Mouse (Mus musculus) c-Kit-positive CD71-positive TER-119-negative erythroid progenitor cells, embryonic 14.5 days (primary cell): Measurements from ENCODE around the gene Gm29666.
"Not testable (repeated sequence)": the region's sequence is repeated elsewhere in the genome, so short reads cannot be mapped to it uniquely, and the experiment has no call there.

Experiments
- DNase-seq: peaks from one replicate; pipeline ENCODE4 v3.0.0-alpha.2; 2013; ENCODE audit warnings: low read depth

Gm29666 gene

GRCm38 (mm10) chr15:84903843-84904385 is 15.9 kb downstream of the Gm29666 start:
- no peak for DNase-seq

GRCm38 (mm10) chr15:84898077-84898476 is 21.8 kb downstream of the Gm29666 start:
- DNase-seq = no peak

DNA sequence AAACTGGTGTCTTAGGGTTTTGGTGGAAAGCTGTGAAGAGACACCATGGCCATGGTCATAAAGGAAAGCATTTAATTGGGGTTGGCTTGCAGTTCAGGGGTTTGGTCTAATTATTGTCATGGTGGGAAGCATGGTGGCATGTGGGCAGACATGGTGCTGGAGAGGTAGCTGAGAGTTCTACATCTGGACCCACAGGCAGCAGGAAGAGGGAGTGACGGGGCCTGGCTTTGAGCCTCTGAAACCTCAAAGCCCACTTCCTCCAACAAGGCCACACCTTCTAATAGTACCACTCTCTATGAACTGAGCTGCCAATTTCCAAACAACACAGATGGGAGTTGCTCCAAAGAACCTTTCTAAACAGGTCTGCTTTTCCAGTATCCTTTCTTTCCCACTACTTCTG is 23.2 kb downstream of the Gm29666 start:
- no peak for DNase-seq

- not testable (repeated sequence) for DNase-seq
These were observed 23.6 kb downstream of the Gm29666 start for GRCm38 (mm10) chr15:84896216-84896615.

DNA sequence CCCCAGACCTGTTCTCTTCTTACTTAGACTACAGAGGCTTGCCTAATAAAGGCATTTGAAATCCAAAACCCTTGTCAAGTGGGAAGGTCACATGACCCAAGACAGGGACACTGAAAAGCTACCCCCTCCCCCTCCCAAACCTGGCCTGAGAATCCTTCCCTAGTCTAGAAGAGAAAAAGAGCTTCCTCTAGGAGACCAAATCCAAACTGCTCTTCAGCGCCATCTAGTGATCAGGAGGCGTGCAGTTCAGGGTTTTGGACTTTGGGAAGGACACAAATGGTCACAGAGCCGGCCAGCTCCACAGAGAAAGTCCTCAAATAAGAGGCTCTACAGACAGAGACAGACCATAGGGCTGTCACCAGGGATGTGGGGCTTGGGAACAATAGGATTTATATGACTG is 28.2 kb downstream of the Gm29666 start:
- DNase-seq = peak; percentile 40

DNA sequence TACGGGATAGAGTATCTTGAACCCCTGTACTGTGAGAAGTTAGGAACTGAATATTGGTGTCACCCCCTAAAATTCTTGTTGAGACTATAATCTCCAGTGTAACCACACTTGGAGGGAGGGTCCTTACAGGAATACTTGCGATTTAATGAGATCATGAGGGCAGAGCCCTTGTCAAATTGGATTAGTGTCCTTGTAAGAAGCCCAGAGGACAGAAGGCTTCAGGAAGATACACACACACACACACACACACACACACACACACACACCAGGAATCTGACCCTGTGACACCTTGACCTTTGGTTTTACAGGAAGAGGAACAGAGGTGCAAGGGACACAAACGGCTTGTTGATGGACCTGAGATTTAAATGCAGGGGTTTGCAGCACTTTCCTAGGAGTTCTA is 28.6 kb downstream of the Gm29666 start:
- DNase-seq = no peak

DNA sequence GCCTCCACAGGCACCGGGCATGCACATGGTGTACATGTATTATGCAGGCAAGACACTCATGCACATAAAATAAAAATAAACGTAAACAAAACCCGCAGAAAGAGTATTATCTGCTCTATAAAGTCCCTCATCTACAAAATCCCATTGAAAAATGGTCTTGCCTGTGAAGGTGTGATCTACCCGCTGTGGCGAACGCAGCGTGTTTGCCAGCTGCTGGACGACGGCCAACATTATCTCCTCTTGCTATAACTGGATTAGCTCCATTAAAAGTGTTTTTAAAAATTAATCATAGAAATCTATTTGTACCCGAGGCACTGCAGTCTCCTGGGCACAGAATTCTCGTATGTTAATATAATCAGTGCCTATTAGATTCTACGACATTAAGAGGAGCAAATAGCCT is 31.8 kb downstream of the Gm29666 start:
- DNase-seq = no peak

DNA sequence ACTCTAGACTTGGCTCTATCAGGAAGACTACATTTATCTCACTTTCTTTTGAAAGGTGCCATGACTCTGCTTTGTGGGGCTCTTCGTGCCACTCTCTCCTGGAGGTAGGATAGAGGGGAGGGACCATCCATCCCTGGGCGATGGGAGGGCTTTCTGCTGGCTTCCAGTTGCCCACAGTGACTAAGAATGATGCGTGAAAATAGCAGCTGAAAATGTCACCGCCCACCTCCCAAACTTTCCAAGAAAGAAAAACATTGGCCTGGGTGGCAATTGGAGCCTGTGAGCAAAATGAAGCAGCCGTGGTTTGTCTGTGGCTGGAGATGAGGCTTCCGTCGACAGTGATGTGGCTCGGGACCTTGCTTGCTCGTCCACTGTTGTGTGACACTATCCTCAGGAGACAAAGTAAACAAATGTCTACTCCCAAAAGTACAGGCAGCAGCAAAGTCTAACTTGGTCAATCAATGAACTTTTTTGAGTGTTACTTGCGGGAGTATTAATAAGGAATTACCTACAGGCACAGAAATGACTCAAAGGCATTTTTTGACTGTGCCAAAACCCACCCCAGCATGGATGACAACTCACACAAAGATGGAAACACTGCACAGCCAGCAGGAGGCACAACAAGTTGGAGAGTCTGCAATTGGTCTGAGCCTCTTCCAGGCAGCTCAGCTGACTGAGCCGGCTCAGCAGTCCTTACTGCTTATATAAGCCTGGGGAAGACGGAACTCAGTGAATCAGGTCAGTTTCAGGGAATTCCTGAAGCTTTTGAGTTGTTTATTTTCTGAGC is 42.6 kb downstream of the Gm29666 start:
- no peak for DNase-seq

- no peak for DNase-seq
These were observed 46.0 kb downstream of the Gm29666 start for GRCm38 (mm10) chr15:84873867-84874266.

DNA sequence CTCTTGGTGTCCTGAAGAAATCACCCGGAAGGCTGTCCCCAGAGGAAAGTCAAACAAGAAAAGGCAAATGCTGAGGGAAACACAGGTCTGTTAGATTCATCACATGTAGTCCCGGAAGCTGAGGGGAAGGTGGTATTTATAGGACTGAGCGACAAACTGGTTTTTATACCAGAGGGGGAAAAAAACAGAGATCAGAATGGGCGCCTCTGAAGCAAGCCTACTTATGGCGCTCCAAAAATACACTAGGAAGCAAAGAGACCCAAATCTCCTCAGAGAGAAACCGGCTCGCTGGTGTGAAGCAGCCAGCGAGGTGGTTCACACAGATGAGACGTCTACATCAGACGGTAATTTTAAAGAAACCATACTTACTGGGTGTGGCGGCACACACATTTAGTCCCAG is 46.8 kb downstream of the Gm29666 start:
- no peak for DNase-seq

DNA sequence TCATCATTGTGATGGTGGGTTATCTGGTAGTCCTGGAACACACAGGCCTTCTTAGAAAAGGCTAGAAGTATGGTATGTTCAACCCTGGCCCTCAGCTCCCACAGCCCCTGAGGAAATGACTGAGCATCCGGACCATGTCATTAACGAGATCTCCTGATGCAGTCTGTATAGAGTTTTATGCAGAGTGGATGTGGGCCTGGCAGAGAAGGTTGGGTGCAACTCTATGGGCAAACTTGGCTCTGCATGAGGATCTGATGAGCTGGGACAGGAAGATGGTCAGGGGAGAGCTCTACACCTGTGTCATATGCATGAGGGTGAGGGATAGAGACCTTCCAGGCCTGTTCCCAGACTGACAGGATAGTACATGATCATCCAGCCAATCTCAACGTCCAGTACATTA is 48.0 kb downstream of the Gm29666 start:
- no peak for DNase-seq

GRCm38 (mm10) chr15:84861911-84862310 is 57.9 kb downstream of the Gm29666 start:
- DNase-seq = no peak
